Mouse (Mus musculus): ENCODE measurements at regions not wholly inside any gene's neighbourhood (a gene's known extent, or its start where the extent isn't known, plus 50 kb on each side); places are given as distances from the start of the nearest gene placed in this dataset.

DNA sequence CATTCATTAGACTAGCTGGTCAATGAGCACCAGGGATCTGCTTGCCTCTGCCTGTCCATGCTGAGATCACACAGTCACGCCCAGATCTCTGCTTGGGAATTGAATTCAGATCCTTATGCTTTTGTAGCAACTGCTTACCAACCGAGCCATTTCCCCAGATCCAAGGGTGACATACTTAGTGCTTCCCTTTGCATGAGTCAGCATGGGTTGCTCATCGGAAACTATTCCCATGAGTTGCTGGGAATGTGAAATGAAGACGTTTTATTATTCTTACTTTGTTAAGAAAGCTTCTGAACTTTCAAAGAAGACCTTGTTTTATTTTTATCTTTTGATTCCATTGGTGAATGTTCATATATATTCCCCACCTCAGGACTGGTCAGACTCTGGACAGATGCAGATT lies 82.3 kb upstream of the Far2 start:
- no peak for DNase-seq (ENCODE audit: low read depth, low spot score)

- no peak for DNase-seq (ENCODE audit: low read depth, low spot score)
Observed at GRCm38 (mm10) chr6:147970162-147970608, 76.9 kb upstream of the Far2 start.

DNA sequence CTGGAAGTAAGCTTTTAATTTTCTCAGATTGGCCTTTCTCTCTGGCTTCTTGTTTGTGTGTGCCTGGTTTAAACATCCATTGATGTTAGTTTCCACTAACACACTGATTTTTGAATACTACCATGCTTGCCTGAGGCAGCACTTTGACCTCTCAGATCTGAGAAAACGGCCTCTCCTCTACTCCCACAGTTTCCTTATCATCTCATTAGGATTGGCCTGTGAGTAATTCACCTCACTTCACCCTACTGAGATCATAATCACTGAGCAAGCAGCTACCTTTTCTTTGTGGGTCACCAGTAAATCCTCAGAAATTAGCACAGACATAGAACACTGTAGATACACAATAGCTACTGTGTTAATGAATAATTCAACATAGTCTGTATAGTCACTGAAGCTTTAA lies 74.5 kb upstream of the Far2 start:
- DNase-seq (ENCODE audit: low read depth, low spot score), result no peak

DNA sequence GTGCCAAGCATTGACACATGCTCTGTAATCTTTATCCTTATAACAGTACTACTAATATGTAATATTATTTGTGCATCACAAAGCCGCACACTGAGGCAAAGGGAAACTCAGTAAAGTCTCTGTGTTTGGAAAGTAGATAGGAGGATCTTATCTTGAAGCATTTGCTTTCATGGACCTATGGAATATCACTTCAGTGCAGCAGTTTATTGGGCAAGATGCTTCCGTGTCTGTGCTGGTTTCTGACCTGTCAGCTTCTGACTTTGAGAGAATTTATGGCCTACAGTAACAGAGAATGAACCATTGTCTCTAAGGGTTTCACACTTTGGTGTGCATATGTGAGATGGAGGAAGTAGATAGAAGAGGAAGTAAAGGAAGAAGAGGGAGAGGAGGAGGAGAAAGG lies 74.0 kb upstream of the Far2 start:
- no peak for DNase-seq (ENCODE audit: low read depth, low spot score)

DNA sequence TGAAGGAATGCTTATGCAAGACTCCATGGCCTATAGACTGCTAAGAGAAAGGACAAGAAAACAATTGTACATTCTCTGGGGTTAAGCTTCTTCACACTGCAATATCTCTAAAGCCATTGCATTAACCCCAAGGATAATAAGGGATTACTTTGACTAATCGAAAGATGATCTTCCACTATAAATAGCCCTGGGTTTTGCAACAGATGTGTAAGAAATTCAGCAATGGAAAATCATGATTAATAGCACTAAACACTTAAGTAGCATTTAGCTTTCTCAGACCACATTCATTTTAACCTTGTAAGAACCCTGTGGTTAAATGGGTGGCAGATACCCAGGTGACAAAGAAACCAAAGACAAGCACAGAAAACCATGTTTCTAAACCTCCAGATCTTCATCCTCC lies 71.1 kb upstream of the Far2 start:
- DNase-seq (ENCODE audit: low read depth, low spot score), result no peak

DNA sequence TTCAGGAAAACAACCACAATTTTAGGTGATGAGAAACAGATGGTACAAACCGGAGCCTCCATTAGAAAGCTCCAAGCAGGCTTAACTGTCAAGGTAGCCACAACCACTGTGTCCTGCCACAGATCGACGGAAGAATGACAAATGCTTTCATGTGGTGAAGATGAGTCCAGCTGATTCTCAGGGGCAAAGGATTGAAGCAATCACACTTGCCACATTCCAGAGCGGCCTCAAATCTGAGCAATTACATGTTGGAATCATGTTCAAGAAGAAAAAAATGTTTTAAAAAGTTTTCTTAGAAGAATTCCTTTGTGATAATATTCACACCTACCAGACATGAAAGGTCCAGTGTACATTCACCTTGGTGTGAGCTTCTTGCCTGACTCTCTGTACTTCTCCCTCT lies 57.7 kb upstream of the Far2 start:
- DNase-seq (ENCODE audit: low read depth, low spot score), result no peak

Measured in A20 (cell line).